In genomic region chr11:98775348-98776051, GRCm38 (mm10) we compare ENCODE assay signal across 8 mouse cellular contexts. TPM values are rescaled to one million over a fixed set of nuclear protein-coding genes. Genes with fewer than 3 reads are reported as not detected.
A peak's percentile ranks its signal among the peaks of the same experiment; 100 is the strongest.
DNase-seq lines count a peak whose midpoint lies in the region; ATAC-seq and TF ChIP-seq lines count a peak whose summit lies in the region.

No protein-coding gene starts in this region.

- WGBS in forebrain, embryonic 12.5 days, result 6% methylated on average over 15 of the region's 15 CpGs
- under 1% methylated on average over 15 of the region's 15 CpGs for WGBS in heart, postnatal 0 days
- 2% methylated on average over 15 of the region's 15 CpGs for WGBS in liver, postnatal 0 days (ENCODE audit: insufficient replicate concordance)
- WGBS in neural tube, embryonic 13.5 days, result 3% methylated on average over 15 of the region's 15 CpGs

- H3K4me3 ChIP-seq in E14TG2a.4 (replicated peaks; ENCODE audit: low read length), result peak overlapping the region; percentile 79
- H3K4me3 ChIP-seq in forebrain, embryonic 12.5 days (replicated peaks), result peak overlapping the region; percentile 33
- peak overlapping the region; percentile 71 for H3K4me3 ChIP-seq in heart, postnatal 0 days (ENCODE audit: low read depth, low read length)
- H3K4me3 ChIP-seq in liver, postnatal 0 days (ENCODE audit: low read depth, low read length), result peak overlapping the region; percentile 53
- peak overlapping the region; percentile 40 for H3K4me3 ChIP-seq in neural tube, embryonic 13.5 days

- peak; percentile 88 for TF ChIP-seq EP300 in heart, postnatal 0 days (IDR thresholded peaks at IDR 0.05; ENCODE audit: low read depth)
- TF ChIP-seq EP300 in liver, postnatal 0 days (IDR thresholded peaks at IDR 0.05; ENCODE audit: low read depth), result no peak; the same call in 1 of the 2 replicates

- H3K27ac ChIP-seq in forebrain, embryonic 12.5 days, result peak overlapping the region; percentile 56
- peak overlapping the region; percentile 98 for H3K27ac ChIP-seq in heart, postnatal 0 days (ENCODE audit: low read depth)
- H3K27ac ChIP-seq in liver, postnatal 0 days (ENCODE audit: low read depth), result peak overlapping the region; percentile 89
- H3K27ac ChIP-seq in neural tube, embryonic 13.5 days (replicated peaks), result peak overlapping the region; percentile 67

- H3K9ac ChIP-seq in forebrain, embryonic 12.5 days, result peak overlapping the region; percentile 21; the same call in 1 of the 2 replicates
- H3K9ac ChIP-seq in heart, postnatal 0 days (replicated peaks; ENCODE audit: low read depth, low read length), result peak overlapping the region; percentile 40
- H3K9ac ChIP-seq in liver, postnatal 0 days (replicated peaks), result peak overlapping the region; percentile 84
- peak overlapping the region; percentile 64 for H3K9ac ChIP-seq in neural tube, embryonic 13.5 days

- H3K4me1 ChIP-seq in E14TG2a.4 (replicated peaks; ENCODE audit: low read depth, low read length), result peaks cover 77% of the 10 kb centered on the region
- H3K4me1 ChIP-seq in forebrain, embryonic 12.5 days, result peaks cover 52% of the 10 kb centered on the region
- peaks cover 40% of the 10 kb centered on the region for H3K4me1 ChIP-seq in heart, postnatal 0 days (ENCODE audit: control insufficient read depth, insufficient read depth)
- peaks cover 57% of the 10 kb centered on the region for H3K4me1 ChIP-seq in liver, postnatal 0 days (ENCODE audit: insufficient read depth)
- peaks cover 54% of the 10 kb centered on the region for H3K4me1 ChIP-seq in neural tube, embryonic 13.5 days (replicated peaks)

- H3K9me3 ChIP-seq in E14TG2a.4 (ENCODE audit: low read length), result no peaks in the 10 kb centered on the region
- H3K9me3 ChIP-seq in forebrain, embryonic 12.5 days, result no peaks in the 10 kb centered on the region
- H3K9me3 ChIP-seq in heart, postnatal 0 days (replicated peaks; ENCODE audit: control insufficient read depth, low read length), result no peaks in the 10 kb centered on the region
- no peaks in the 10 kb centered on the region for H3K9me3 ChIP-seq in liver, postnatal 0 days (ENCODE audit: low read length)
- no peaks in the 10 kb centered on the region for H3K9me3 ChIP-seq in neural tube, embryonic 13.5 days

- DNase-seq in c-Kit-positive CD71-positive TER-119-positive erythroid progenitor cells, embryonic 14.5 days (ENCODE audit: low spot score), result peak; percentile 79
- DNase-seq in heart, postnatal 0 days (ENCODE audit: low spot score), result peak; percentile 99
- peak; percentile 97 to 99 for DNase-seq in kidney, postnatal 4 days
- peak; percentile 92 for DNase-seq in liver, postnatal 0 days
- peak; percentile 97 for DNase-seq in telencephalon, adult 2 months (ENCODE audit: low read depth, low spot score)

- H3K4me2 ChIP-seq in forebrain, embryonic 12.5 days, result peak overlapping the region; percentile 66
- H3K4me2 ChIP-seq in heart, postnatal 0 days (ENCODE audit: low read depth, low read length), result peak overlapping the region; percentile 82
- H3K4me2 ChIP-seq in liver, postnatal 0 days (ENCODE audit: low read depth, low read length), result peak overlapping the region; percentile 80
- peak overlapping the region; percentile 78 for H3K4me2 ChIP-seq in neural tube, embryonic 13.5 days

- H3K27me3 ChIP-seq in E14TG2a.4 (ENCODE audit: insufficient read depth, low read length), result peaks cover 23% of the 10 kb centered on the region
- H3K27me3 ChIP-seq in forebrain, embryonic 12.5 days, result 0 out of 2 replicates have a peak, but pooled peaks cover 3% of the 10 kb centered on the region
- no peaks in the 10 kb centered on the region for H3K27me3 ChIP-seq in heart, postnatal 0 days (ENCODE audit: control insufficient read depth, insufficient read depth, low read length)
- H3K27me3 ChIP-seq in liver, postnatal 0 days (ENCODE audit: insufficient read depth, low read length), result no peaks in the 10 kb centered on the region
- H3K27me3 ChIP-seq in neural tube, embryonic 13.5 days, result no peaks in the 10 kb centered on the region

- peaks cover 22% of the 10 kb centered on the region for H3K36me3 ChIP-seq in E14TG2a.4 (ENCODE audit: insufficient read depth, low read length)
- peaks cover 13% of the 10 kb centered on the region for H3K36me3 ChIP-seq in forebrain, embryonic 12.5 days (replicated peaks)
- H3K36me3 ChIP-seq in heart, postnatal 0 days (replicated peaks; ENCODE audit: control insufficient read depth, insufficient read depth, low read length), result peaks cover 14% of the 10 kb centered on the region
- H3K36me3 ChIP-seq in liver, postnatal 0 days (replicated peaks; ENCODE audit: insufficient read depth, low read length), result peaks cover 7% of the 10 kb centered on the region
- H3K36me3 ChIP-seq in neural tube, embryonic 13.5 days, result peaks cover 11% of the 10 kb centered on the region

- ATAC-seq in forebrain, embryonic 12.5 days (ENCODE audit: low FRiP score), result peak; percentile 79
- ATAC-seq in heart, postnatal 0 days (ENCODE audit: insufficient read depth, low read depth), result peak; percentile 64
- peak; percentile 64 for ATAC-seq in liver, postnatal 0 days
- ATAC-seq in neural tube, embryonic 13.5 days (ENCODE audit: low read depth), result peak; percentile 86

- no peak for TF ChIP-seq CTCF in E14TG2a.4 (conservative IDR thresholded peaks at IDR 0.05; ENCODE audit: low read length)
- no peak for TF ChIP-seq CTCF in heart, postnatal 0 days (IDR thresholded peaks at IDR 0.05; ENCODE audit: low read depth)
- no peak for TF ChIP-seq CTCF in liver, postnatal 0 days (IDR thresholded peaks at IDR 0.05; ENCODE audit: low read depth)

RNA-seq across cellular contexts. Expression of gene Nr1d1, which starts 0.4 kb away (rescaled TPM):
- 2.1 and 2.2 TPM in 2 replicates for polyA plus RNA-seq in forebrain, embryonic 12.5 days (2016; fragmentation: Nextera tagmentation; extraction: Ambion mirVana)
- total RNA-seq in heart, postnatal 0 days (2014; rRNA removed; ENCODE audit: low replicate concordance), result 21.0 and 24.3 TPM in 2 replicates
- polyA plus RNA-seq in heart, postnatal 0 days (2015; fragmentation: Nextera tagmentation; extraction: Ambion mirVana), result 10.2 and 10.7 TPM in 2 replicates
- 2.0 and 4.2 TPM in 2 replicates for polyA plus RNA-seq in liver, postnatal 0 days (2015; fragmentation: Nextera tagmentation; extraction: Ambion mirVana)
- 3.4 and 3.6 TPM in 2 replicates for polyA plus RNA-seq in neural tube, embryonic 13.5 days (2015; fragmentation: Nextera tagmentation; extraction: Ambion mirVana)

RNA-seq across cellular contexts. Expression of gene Msl1, which starts 19.8 kb away (rescaled TPM):
- polyA plus RNA-seq in forebrain, embryonic 12.5 days (2016; fragmentation: Nextera tagmentation; extraction: Ambion mirVana), result 39.3 and 39.9 TPM in 2 replicates
- total RNA-seq in heart, postnatal 0 days (2014; rRNA removed; ENCODE audit: low replicate concordance), result 47.4 and 54.6 TPM in 2 replicates
- polyA plus RNA-seq in heart, postnatal 0 days (2015; fragmentation: Nextera tagmentation; extraction: Ambion mirVana), result 11.3 and 12.6 TPM in 2 replicates
- polyA plus RNA-seq in liver, postnatal 0 days (2015; fragmentation: Nextera tagmentation; extraction: Ambion mirVana), result 5.4 and 6.5 TPM in 2 replicates
- 31.5 and 33.2 TPM in 2 replicates for polyA plus RNA-seq in neural tube, embryonic 13.5 days (2015; fragmentation: Nextera tagmentation; extraction: Ambion mirVana)

RNA-seq across cellular contexts. Expression of gene Casc3, which starts 29.2 kb away (rescaled TPM):
- 63.2 and 67.4 TPM in 2 replicates for polyA plus RNA-seq in forebrain, embryonic 12.5 days (2016; fragmentation: Nextera tagmentation; extraction: Ambion mirVana)
- 6.8 and 9.7 TPM in 2 replicates for total RNA-seq in heart, postnatal 0 days (2014; rRNA removed; ENCODE audit: low replicate concordance)
- 11.6 and 11.9 TPM in 2 replicates for polyA plus RNA-seq in heart, postnatal 0 days (2015; fragmentation: Nextera tagmentation; extraction: Ambion mirVana)
- polyA plus RNA-seq in liver, postnatal 0 days (2015; fragmentation: Nextera tagmentation; extraction: Ambion mirVana), result 6.7 and 7.0 TPM in 2 replicates
- 55.1 and 57.7 TPM in 2 replicates for polyA plus RNA-seq in neural tube, embryonic 13.5 days (2015; fragmentation: Nextera tagmentation; extraction: Ambion mirVana)

RNA-seq across cellular contexts. Expression of gene Thra, which starts 35.1 kb away (rescaled TPM):
- polyA plus RNA-seq in forebrain, embryonic 12.5 days (2016; fragmentation: Nextera tagmentation; extraction: Ambion mirVana), result 53.4 and 59.8 TPM in 2 replicates
- 188 and 234 TPM in 2 replicates for total RNA-seq in heart, postnatal 0 days (2014; rRNA removed; ENCODE audit: low replicate concordance)
- 40.8 and 44.0 TPM in 2 replicates for polyA plus RNA-seq in heart, postnatal 0 days (2015; fragmentation: Nextera tagmentation; extraction: Ambion mirVana)
- 5.1 and 6.1 TPM in 2 replicates for polyA plus RNA-seq in liver, postnatal 0 days (2015; fragmentation: Nextera tagmentation; extraction: Ambion mirVana)
- 89.5 and 94.4 TPM in 2 replicates for polyA plus RNA-seq in neural tube, embryonic 13.5 days (2015; fragmentation: Nextera tagmentation; extraction: Ambion mirVana)

RNA-seq across cellular contexts. Expression of gene Med24, which starts 46.3 kb away (rescaled TPM):
- 88.1 and 95.0 TPM in 2 replicates for polyA plus RNA-seq in forebrain, embryonic 12.5 days (2016; fragmentation: Nextera tagmentation; extraction: Ambion mirVana)
- total RNA-seq in heart, postnatal 0 days (2014; rRNA removed; ENCODE audit: low replicate concordance), result 39.9 and 48.0 TPM in 2 replicates
- 21.9 and 23.3 TPM in 2 replicates for polyA plus RNA-seq in heart, postnatal 0 days (2015; fragmentation: Nextera tagmentation; extraction: Ambion mirVana)
- polyA plus RNA-seq in liver, postnatal 0 days (2015; fragmentation: Nextera tagmentation; extraction: Ambion mirVana), result 10.5 and 10.9 TPM in 2 replicates
- polyA plus RNA-seq in neural tube, embryonic 13.5 days (2015; fragmentation: Nextera tagmentation; extraction: Ambion mirVana), result 62.3 and 69.1 TPM in 2 replicates

Comparison
In these comparisons a context has a peak if more than half of its experiments do, and no peak if none do; other contexts are left out.
1. Peak in every context shown above with its lines: DNase-seq, ATAC-seq, H3K4me3 ChIP-seq and H3K27ac ChIP-seq.
2. H3K9ac ChIP-seq: peak in every context shown above with its lines; median percentile 84 in liver, postnatal 0 days; 64 in neural tube, embryonic 13.5 days; 40 in heart, postnatal 0 days; 21 in forebrain, embryonic 12.5 days.